19 mouse cellular contexts compared by ENCODE assay signal in the genomic region with DNA sequence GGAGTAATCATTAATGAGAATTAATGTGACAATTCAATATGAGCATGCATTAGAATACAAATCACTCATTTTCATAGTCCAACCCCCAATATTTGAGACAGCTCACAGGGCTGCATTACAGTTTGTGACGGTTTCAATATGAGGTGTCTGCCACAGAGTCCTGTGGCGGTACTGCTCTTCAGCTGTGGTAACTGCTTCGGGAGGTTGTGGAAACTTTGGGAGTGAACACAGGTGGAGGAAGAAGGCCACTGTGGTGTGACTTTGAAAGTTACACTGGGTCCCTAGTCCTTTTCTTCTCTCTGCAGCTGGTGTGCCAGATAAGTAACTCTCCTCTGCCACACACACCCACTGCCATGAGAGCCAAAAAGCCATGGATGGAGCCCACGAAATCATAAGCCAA. TPM values are rescaled to one million over a fixed set of nuclear protein-coding genes. Genes with fewer than 3 reads are reported as not detected.
DNase-seq lines count a peak whose midpoint lies in the region; ATAC-seq and TF ChIP-seq lines count a peak whose summit lies in the region.
"Had no signal": no experiment of that assay in that cellular context is flagged by ENCODE, and none has a peak within 500 bp of the region (broad histone marks: within the 10 kb centered on the region; RNA-seq: fewer than 3 reads in every experiment).

No protein-coding gene starts in this region.

- H3K27me3 ChIP-seq in CH12.LX (replicated peaks): no peaks in the 10 kb centered on the region
- H3K27me3 ChIP-seq in forebrain, embryonic 13.5 days: no peaks in the 10 kb centered on the region
- no peaks in the 10 kb centered on the region for H3K27me3 ChIP-seq in intestine, postnatal 0 days (replicated peaks; ENCODE audit: control insufficient read depth, insufficient read depth, low read length)
- H3K27me3 ChIP-seq in midbrain, embryonic 13.5 days: no peaks in the 10 kb centered on the region
- H3K27me3 ChIP-seq: embryonic facial prominence, embryonic 15.5 days; hindbrain, embryonic 12.5 days; midbrain, embryonic 12.5 days had no signal

- DNase-seq in heart, adult 11 months: peak; percentile 87
- DNase-seq in heart, adult 18-20 months: no peak
- DNase-seq in CH12.LX (ENCODE audit: extremely low read depth): peak; percentile 75
- peak; percentile 60 for DNase-seq in thymus, postnatal 14 days
- DNase-seq: adrenal gland, postnatal 25 days; cerebellum, adult 9-10 months; gastrocnemius, postnatal 14 days; kidney, postnatal 25 days; right cerebral cortex, postnatal 14 days had no signal

- 85% methylated on average over 4 of the region's 4 CpGs for WGBS in forebrain, embryonic 13.5 days
- 89% methylated on average over 4 of the region's 4 CpGs for WGBS in intestine, postnatal 0 days
- 89% methylated on average over 4 of the region's 4 CpGs for WGBS in midbrain, embryonic 13.5 days

- H3K4me2 ChIP-seq in CH12.LX (ENCODE audit: insufficient read depth, low read depth, poor library complexity, severe bottlenecking): no peak overlapping the region; the same call in 1 of the 2 replicates
- H3K4me2 ChIP-seq in forebrain, embryonic 13.5 days: no peak overlapping the region
- no peak overlapping the region for H3K4me2 ChIP-seq in intestine, postnatal 0 days (replicated peaks; ENCODE audit: low read depth)
- H3K4me2 ChIP-seq in midbrain, embryonic 13.5 days (replicated peaks): no peak overlapping the region
- H3K4me2 ChIP-seq: embryonic facial prominence, embryonic 15.5 days; hindbrain, embryonic 12.5 days; midbrain, embryonic 12.5 days had no signal

- peaks cover 7 to 51% of the 10 kb centered on the region in 2 experiments for H3K4me1 ChIP-seq in CH12.LX (ENCODE audit: control insufficient read depth in 1 of 2, insufficient read depth in 2 of 2)
- peaks cover 26% of the 10 kb centered on the region for H3K4me1 ChIP-seq in forebrain, embryonic 13.5 days
- 0 out of 2 replicates have a peak, but pooled peaks cover 8% of the 10 kb centered on the region for H3K4me1 ChIP-seq in intestine, postnatal 0 days (replicated peaks; ENCODE audit: control insufficient read depth, insufficient read depth, low read length)
- H3K4me1 ChIP-seq in midbrain, embryonic 13.5 days (replicated peaks): peaks cover 13% of the 10 kb centered on the region
- H3K4me1 ChIP-seq: hindbrain, embryonic 12.5 days had no signal

- in situ Hi-C loops in CH12.LX (cut with MboI; ENCODE audit: low pct_ligation_motif_present, low pct_unique_long_range_greater_than_20kb, low sequenced_read_pairs): no loop called here

- H3K27ac ChIP-seq in CH12.LX (ENCODE audit: insufficient read depth, low read depth): no peak overlapping the region
- H3K27ac ChIP-seq in forebrain, embryonic 13.5 days: no peak overlapping the region
- H3K27ac ChIP-seq in intestine, postnatal 0 days (ENCODE audit: low read depth, low read length): no peak overlapping the region
- H3K27ac ChIP-seq in midbrain, embryonic 13.5 days: no peak overlapping the region
- H3K27ac ChIP-seq: embryonic facial prominence, embryonic 15.5 days; hindbrain, embryonic 12.5 days; midbrain, embryonic 12.5 days had no signal

- peak; percentile 81 for ATAC-seq in megakaryocyte progenitor cell, adult 5-6 weeks (replicated peaks; ENCODE audit: poor library complexity)
- no peak for ATAC-seq in forebrain, embryonic 13.5 days
- ATAC-seq in intestine, postnatal 0 days: no peak
- no peak for ATAC-seq in midbrain, embryonic 13.5 days
- ATAC-seq: forebrain, embryonic 16.5 days; lung, postnatal 0 days had no signal

- H3K4me3 ChIP-seq in CH12.LX (replicated peaks in 1 of 3; ENCODE audit: low read depth in 2 of 3, low read length in 2 of 3, poor library complexity in 1 of 3): no peak overlapping the region
- no peak overlapping the region for H3K4me3 ChIP-seq in forebrain, embryonic 13.5 days
- no peak overlapping the region for H3K4me3 ChIP-seq in intestine, postnatal 0 days (ENCODE audit: low read depth, low read length)
- H3K4me3 ChIP-seq in midbrain, embryonic 13.5 days (replicated peaks): no peak overlapping the region
- H3K4me3 ChIP-seq: embryonic facial prominence, embryonic 15.5 days; hindbrain, embryonic 12.5 days; midbrain, embryonic 12.5 days had no signal

- no peaks in the 10 kb centered on the region for H3K9me3 ChIP-seq in CH12.LX (replicated peaks; ENCODE audit: low read length)
- no peaks in the 10 kb centered on the region for H3K9me3 ChIP-seq in forebrain, embryonic 13.5 days (replicated peaks)
- no peaks in the 10 kb centered on the region for H3K9me3 ChIP-seq in intestine, postnatal 0 days (ENCODE audit: control insufficient read depth)
- no peaks in the 10 kb centered on the region for H3K9me3 ChIP-seq in midbrain, embryonic 13.5 days
- H3K9me3 ChIP-seq: embryonic facial prominence, embryonic 15.5 days; hindbrain, embryonic 12.5 days; midbrain, embryonic 12.5 days had no signal

- no peak for TF ChIP-seq RAD21 in CH12.LX (IDR thresholded peaks at IDR 0.05; ENCODE audit: low read depth, low read length)

- no peak for TF ChIP-seq CTCF in CH12.LX (conservative IDR thresholded peaks at IDR 0.05 in 1 of 2, IDR thresholded peaks at IDR 0.05 in 1 of 2; ENCODE audit: low read depth in 2 of 2, low read length in 2 of 2)
- TF ChIP-seq CTCF in intestine, postnatal 0 days (IDR thresholded peaks at IDR 0.05; ENCODE audit: low read depth): no peak

- peaks cover 3% of the 10 kb centered on the region; the same call in 1 of the 2 replicates for H3K79me2 ChIP-seq in CH12.LX (replicated peaks; ENCODE audit: control insufficient read depth, extremely low read depth, insufficient read depth, poor library complexity, severe bottlenecking)

- no peak for TF ChIP-seq POLR2A in CH12.LX (IDR thresholded peaks at IDR 0.05; ENCODE audit: low read depth, low read length)

- dilution Hi-C loops in CH12.LX (cut with MboI; ENCODE audit: extremely low pct_ligation_motif_present, extremely low pct_unique_long_range_greater_than_20kb, low sequenced_read_pairs): no loop called here

- H3K9ac ChIP-seq in CH12.LX (ENCODE audit: insufficient read depth, low read depth): no peak overlapping the region
- H3K9ac ChIP-seq in forebrain, embryonic 13.5 days: no peak overlapping the region
- H3K9ac ChIP-seq in intestine, postnatal 0 days (ENCODE audit: low read depth, low read length): no peak overlapping the region
- H3K9ac ChIP-seq in midbrain, embryonic 13.5 days (replicated peaks): no peak overlapping the region
- H3K9ac ChIP-seq: embryonic facial prominence, embryonic 15.5 days; hindbrain, embryonic 12.5 days; liver, postnatal 0 days; midbrain, embryonic 12.5 days had no signal

- TF ChIP-seq EP300 in CH12.LX (IDR thresholded peaks at IDR 0.05; ENCODE audit: low read length): peak; percentile 90

- no peaks in the 10 kb centered on the region for H3K36me3 ChIP-seq in CH12.LX (replicated peaks in 1 of 2; ENCODE audit: control insufficient read depth in 1 of 2, insufficient read depth in 1 of 2, low read length in 1 of 2)
- H3K36me3 ChIP-seq in forebrain, embryonic 13.5 days (ENCODE audit: poor library complexity, severe bottlenecking): no peaks in the 10 kb centered on the region
- no peaks in the 10 kb centered on the region for H3K36me3 ChIP-seq in intestine, postnatal 0 days (ENCODE audit: control insufficient read depth, insufficient read depth)
- no peaks in the 10 kb centered on the region for H3K36me3 ChIP-seq in midbrain, embryonic 13.5 days
- H3K36me3 ChIP-seq: embryonic facial prominence, embryonic 15.5 days; hindbrain, embryonic 12.5 days; midbrain, embryonic 12.5 days had no signal

TF ChIP-seq in CH12.LX, 34 proteins besides CTCF, POLR2A, EP300 and RAD21 (continues in another document):
- TF ChIP-seq USF2 (conservative IDR thresholded peaks at IDR 0.05; ENCODE audit: low read depth, low read length) (no peak), ZNF384 (IDR thresholded peaks at IDR 0.05; ENCODE audit: low read depth, low read length) (no peak), BHLHE40 (IDR thresholded peaks at IDR 0.05; ENCODE audit: low read depth, low read length) (peak; percentile 61; the same call in 1 of the 2 replicates), TCF12 (IDR thresholded peaks at IDR 0.05; ENCODE audit: low read depth, low read length) (peak; percentile 55; the same call in 1 of the 2 replicates), USF1 (IDR thresholded peaks at IDR 0.05; ENCODE audit: low read depth, low read length) (no peak), PAX5 (IDR thresholded peaks at IDR 0.05; ENCODE audit: low read length) (no peak), SIN3A (IDR thresholded peaks at IDR 0.05; ENCODE audit: low read length) (no peak), ETS1 (conservative IDR thresholded peaks at IDR 0.05; ENCODE audit: low read depth, low read length) (peak; percentile 78), ZKSCAN1 (IDR thresholded peaks at IDR 0.05; ENCODE audit: borderline replicate concordance, low read depth, low read length) (no peak), UBTF (IDR thresholded peaks at IDR 0.05; ENCODE audit: low read depth, low read length) (no peak), MAFK (IDR thresholded peaks at IDR 0.05; ENCODE audit: insufficient replicate concordance, low read length) (no peak), MAX (IDR thresholded peaks at IDR 0.05; ENCODE audit: low read length) (0 out of 2 replicates have a peak, but pooled peaks have one; percentile 26), HCFC1 (IDR thresholded peaks at IDR 0.05; ENCODE audit: low read depth, low read length) (no peak), ZMIZ1 (IDR thresholded peaks at IDR 0.05; ENCODE audit: low read depth, low read length) (no peak), NELFE (IDR thresholded peaks at IDR 0.05; ENCODE audit: low read depth, low read length) (no peak), RCOR1 (conservative IDR thresholded peaks at IDR 0.05; ENCODE audit: low read depth, low read length) (peak; percentile 79; the same call in 1 of the 2 replicates), MXI1 (IDR thresholded peaks at IDR 0.05; ENCODE audit: low read depth, low read length) (no peak), NRF1 (IDR thresholded peaks at IDR 0.05; ENCODE audit: low read depth, low read length) (no peak), MEF2A (IDR thresholded peaks at IDR 0.05; ENCODE audit: borderline replicate concordance, low read depth, low read length) (peak; percentile 43; the same call in 1 of the 2 replicates), GABPA (IDR thresholded peaks at IDR 0.05; ENCODE audit: insufficient replicate concordance, low read depth, low read length) (no peak)

RNA-seq across cellular contexts. Expression of a gene that starts 22.7 kb away (rescaled TPM):
- 10 to 100 TPM; 28.9 to 29.0 TPM for total RNA-seq in heart, adult 18-20 months (2021)
- total RNA-seq in CH12.LX (2012; rRNA removed) (3.0 and 4.2 TPM in 2 replicates), CH12.LX (2014; rRNA removed) (2.4 and 2.8 TPM in 2 replicates)
- 3.8 and 6.4 TPM in 2 replicates for polyA plus RNA-seq in CH12.LX (2012; ENCODE audit: insufficient read length, low read depth)
- total RNA-seq in megakaryocyte progenitor cell, adult 5-6 weeks (2015): 27.6 and 28.0 TPM in 2 replicates
- 6.7 and 11.0 TPM in 2 replicates for total RNA-seq in megakaryocyte progenitor cell, adult 5-6 weeks (2017)
- 12.7 and 13.6 TPM in 2 replicates for polyA plus RNA-seq in forebrain, embryonic 13.5 days (2015; fragmentation: Nextera tagmentation; extraction: Ambion mirVana)
- polyA plus RNA-seq in intestine, postnatal 0 days (2015; fragmentation: Nextera tagmentation; extraction: Ambion mirVana): 6.0 and 6.6 TPM in 2 replicates
- 9.1 and 9.2 TPM in 2 replicates for polyA plus RNA-seq in midbrain, embryonic 13.5 days (2015; fragmentation: Nextera tagmentation; extraction: Ambion mirVana)

Comparison
In these comparisons a context has a peak if more than half of its experiments do, and no peak if none do; other contexts are left out.
1. DNase-seq: peak in heart, adult 11 months (single experiment), CH12.LX (single experiment) and thymus, postnatal 14 days (single experiment); none in heart, adult 18-20 months (0 of 2).